Mouse (Mus musculus) thymus, adult 2 months (tissue): ENCODE results near the gene Shroom4.

ENCODE experiments used
- CTCF ChIP-seq: fragments of 200-500 bp; IDR thresholded peaks from 2 replicates; pipeline ENCODE4 v1.5.1; 2012; ENCODE audit warnings: mild to moderate bottlenecking, control low read depth, low read length, moderate library complexity, borderline replicate concordance; ENCODE audit not compliant: control insufficient read depth, poor library complexity, insufficient read depth; ENCODE audit errors: extremely low read depth
- POLR2A ChIP-seq: fragments of 200-500 bp; IDR thresholded peaks from 2 replicates; pipeline ENCODE4 v1.6.1; 2012; ENCODE audit warnings: mild to moderate bottlenecking, low read length, control low read depth, moderate library complexity; ENCODE audit not compliant: control insufficient read depth, poor library complexity, insufficient read depth; ENCODE audit errors: extremely low read depth

GRCm38 (mm10) chrX:6418140-6418539, 18.5 kb downstream of the Shroom4 start:
- no peak for TF ChIP-seq CTCF
- no peak for TF ChIP-seq POLR2A
